Mouse (Mus musculus) kidney, adult 11 months (tissue): ENCODE results near the gene Vps26b.

Experiments used
- DNase-seq: peaks from one replicate; pipeline ENCODE4 v3.0.0; 2022

The Vps26b gene

GRCm38 (mm10) chr9:27029828-27030762 lies at the start of gene Vps26b, which contains the start of gene Ncapd3:
TSS of gene Vps26b (minus strand) at chr9:27030065.
TSS of gene Ncapd3 (plus strand) at chr9:27030175.
- DNase-seq, result peak; percentile 97

GRCm38 (mm10) chr9:27075812-27076211 lies 45.9 kb upstream of the Vps26b start:
- no peak for DNase-seq

DNA sequence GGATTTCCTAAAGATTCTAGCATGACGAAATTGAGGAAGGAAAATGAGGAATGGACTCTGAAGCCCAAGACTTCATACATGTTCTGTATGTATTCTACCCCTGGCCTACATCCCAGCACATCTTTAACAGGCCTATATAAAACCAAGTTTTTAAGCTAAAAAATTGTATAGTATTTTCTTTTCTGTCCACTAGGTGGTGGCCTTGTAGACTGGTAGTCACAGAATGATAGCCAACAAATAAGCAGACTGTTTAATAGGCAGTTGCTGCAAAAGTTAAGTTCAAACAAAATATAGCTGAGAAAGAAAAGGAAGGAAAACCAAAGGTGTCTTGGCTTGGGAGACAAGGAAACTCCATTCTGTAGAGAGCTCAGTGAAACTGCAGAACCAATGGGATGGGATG lies 44.8 kb upstream of the Vps26b start:
- DNase-seq, result no peak

DNA sequence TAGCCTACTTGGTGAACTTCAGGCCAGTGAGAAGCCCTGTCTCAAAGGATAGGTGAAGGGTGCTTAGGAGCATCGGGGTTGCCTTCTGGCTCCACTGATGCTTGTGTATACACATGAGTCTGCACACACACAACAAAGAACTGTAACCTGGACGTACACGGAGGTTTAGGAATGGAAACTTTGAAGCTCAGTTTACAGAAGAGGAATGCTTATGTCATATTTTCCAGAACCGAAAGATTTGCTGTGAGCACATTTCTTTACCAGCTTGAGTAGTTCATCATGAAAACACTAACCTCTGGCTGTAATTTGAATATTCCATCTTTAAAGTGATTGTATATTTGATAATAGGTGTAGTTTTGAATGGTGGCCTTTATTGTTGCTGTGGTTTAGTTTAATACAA lies 41.0 kb upstream of the Vps26b start:
- DNase-seq, result no peak

GRCm38 (mm10) chr9:27058341-27058740 lies 28.5 kb upstream of the Vps26b start:
- DNase-seq, result no peak

- DNase-seq, result no peak
Measured at GRCm38 (mm10) chr9:27049492-27049891, 19.6 kb upstream of the Vps26b start.

GRCm38 (mm10) chr9:27043892-27044291 lies 14.0 kb upstream of the Vps26b start:
- no peak for DNase-seq

GRCm38 (mm10) chr9:27030763-27031100 lies 867 bp upstream of the Vps26b start:
- no peak for DNase-seq

DNA sequence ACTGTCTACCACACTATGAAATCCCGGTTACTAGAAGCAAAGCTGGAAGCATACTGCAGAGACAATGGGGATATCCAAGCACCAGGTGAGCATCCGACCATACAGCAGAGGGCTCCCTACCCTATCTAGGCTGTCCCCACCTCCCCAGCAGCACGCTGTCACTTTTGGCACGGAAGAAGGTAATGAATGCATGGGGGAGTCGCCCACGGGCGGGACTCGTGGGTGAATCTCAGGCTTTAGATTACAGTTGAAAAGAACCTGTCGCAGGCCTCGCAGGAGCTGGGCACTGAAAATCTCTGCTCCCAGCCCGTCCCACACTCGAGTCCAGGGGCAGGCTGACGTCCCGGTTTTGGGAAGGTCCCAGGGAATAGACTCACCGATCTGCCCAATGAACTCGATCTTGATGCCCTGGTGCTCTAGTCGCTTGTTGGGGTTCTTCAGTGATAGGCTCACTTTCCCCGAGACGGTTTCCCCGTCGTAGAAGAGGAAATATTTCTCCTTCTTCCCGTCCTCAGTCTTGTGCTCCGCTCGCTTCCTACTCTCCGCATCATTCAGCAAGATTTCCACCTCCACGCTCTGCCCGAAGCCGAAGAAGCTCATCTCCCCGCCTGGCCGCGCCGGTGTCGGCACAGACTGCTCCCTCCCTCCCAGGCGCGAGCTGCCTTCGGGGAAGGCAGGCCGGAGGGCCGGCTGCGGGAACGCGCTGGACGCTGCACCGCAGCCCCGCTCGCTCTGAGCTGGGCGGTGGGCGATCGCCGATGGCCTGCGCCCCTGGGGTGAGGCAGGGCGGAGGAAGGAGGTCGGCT lies 640 bp downstream of the Vps26b start:
- peak; percentile 39 for DNase-seq

DNA sequence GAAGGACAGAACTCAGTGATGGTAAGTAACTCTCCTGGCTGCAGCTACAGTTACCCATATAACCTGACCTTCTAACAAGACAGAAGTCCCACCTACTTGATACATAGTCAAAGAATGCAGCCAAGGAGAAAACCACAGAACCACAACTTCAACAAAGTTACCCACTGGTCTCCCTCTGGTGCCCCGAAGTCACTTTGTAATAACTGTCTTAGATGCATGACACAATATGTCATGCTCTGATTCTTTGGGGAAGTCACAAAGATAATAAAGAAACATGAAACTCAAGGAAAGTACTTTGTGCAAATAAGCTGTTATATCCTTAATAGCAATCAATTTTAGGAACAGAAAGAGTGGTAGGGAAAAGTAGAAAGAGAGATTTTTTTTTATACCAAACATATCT lies 3.2 kb downstream of the Vps26b start:
- no peak for DNase-seq

GRCm38 (mm10) chr9:27023681-27024080 lies 6.2 kb downstream of the Vps26b start:
- DNase-seq, result no peak

DNA sequence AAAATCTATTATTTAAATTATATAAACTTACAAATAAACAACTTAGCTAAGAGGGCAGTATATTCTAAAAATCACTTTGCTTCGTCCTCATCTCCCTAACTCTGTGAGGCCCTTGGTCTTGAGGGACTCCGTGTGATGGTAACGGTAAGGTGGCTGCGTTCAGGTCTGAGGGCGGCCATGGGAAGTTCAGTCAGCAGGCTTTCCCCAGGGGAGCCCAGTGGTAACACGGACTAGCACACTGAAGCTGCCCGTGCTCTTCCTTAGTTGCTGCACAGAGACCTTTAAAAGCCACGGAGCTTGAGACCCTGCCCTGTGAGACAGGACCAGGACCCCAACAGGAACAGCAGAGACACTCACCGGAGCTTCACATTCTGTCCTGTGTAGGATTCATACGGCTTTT lies 10.9 kb downstream of the Vps26b start:
- no peak for DNase-seq

DNA sequence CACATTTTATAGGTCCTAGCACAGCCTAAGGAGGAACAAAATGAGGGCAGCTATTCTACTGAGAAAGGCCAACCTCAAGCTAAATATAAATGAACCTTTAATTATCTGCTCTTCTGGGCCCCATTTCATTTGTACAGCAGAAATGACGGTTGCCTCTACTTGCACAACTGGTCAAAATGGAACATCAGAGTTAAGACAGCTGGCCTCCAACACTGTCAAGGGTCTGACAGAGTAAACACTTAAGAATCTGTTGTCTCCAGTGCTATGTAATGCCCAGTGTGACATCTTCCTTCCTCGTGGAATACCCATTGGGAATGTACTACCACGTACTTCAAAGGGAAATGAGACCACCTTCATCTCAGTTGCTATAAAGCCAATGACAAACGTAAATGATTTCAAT lies 18.3 kb downstream of the Vps26b start:
- no peak for DNase-seq

- no peak for DNase-seq
Measured at GRCm38 (mm10) chr9:27009231-27009630, 20.6 kb downstream of the Vps26b start.

DNA sequence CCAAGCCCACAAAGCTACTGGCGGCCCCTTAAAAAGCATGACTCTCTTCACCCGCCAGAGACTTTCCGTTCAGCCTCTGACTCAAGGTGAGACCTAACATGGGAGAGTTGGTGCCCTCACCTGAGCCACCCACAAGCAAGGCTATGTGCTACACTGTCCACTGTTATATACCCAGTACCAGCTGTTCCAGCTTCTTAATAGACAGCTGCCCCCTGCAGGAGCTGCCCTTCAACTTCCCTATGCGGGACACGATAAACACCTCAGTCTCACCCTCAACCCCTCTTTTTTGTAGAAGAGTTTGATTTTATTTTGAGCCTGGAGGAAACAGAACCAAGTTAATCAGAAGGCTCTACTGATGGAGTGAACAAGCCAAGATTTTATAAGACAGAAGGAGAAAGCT lies 23.0 kb downstream of the Vps26b start:
- no peak for DNase-seq

DNA sequence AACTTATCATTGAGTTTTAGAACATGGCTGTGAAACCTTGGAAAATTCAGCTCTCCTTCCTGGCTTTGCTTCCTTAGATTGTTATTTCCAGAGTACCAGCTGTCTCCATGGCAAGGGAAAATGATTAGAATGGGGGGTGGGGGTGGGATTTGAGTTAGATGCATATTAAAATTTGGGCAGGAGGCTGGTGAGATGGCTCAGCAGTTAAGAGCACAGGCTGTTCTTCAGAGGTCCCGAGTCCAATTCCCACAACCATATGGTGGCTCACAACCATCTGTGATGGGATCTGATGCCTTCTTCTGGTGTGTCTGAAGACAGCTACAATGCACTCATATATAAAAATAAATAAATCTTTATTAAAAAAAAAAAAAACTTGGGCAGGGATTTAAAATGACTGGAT lies 23.9 kb downstream of the Vps26b start:
- DNase-seq, result no peak

- no peak for DNase-seq
Measured at GRCm38 (mm10) chr9:27005231-27005630, 24.6 kb downstream of the Vps26b start.

DNA sequence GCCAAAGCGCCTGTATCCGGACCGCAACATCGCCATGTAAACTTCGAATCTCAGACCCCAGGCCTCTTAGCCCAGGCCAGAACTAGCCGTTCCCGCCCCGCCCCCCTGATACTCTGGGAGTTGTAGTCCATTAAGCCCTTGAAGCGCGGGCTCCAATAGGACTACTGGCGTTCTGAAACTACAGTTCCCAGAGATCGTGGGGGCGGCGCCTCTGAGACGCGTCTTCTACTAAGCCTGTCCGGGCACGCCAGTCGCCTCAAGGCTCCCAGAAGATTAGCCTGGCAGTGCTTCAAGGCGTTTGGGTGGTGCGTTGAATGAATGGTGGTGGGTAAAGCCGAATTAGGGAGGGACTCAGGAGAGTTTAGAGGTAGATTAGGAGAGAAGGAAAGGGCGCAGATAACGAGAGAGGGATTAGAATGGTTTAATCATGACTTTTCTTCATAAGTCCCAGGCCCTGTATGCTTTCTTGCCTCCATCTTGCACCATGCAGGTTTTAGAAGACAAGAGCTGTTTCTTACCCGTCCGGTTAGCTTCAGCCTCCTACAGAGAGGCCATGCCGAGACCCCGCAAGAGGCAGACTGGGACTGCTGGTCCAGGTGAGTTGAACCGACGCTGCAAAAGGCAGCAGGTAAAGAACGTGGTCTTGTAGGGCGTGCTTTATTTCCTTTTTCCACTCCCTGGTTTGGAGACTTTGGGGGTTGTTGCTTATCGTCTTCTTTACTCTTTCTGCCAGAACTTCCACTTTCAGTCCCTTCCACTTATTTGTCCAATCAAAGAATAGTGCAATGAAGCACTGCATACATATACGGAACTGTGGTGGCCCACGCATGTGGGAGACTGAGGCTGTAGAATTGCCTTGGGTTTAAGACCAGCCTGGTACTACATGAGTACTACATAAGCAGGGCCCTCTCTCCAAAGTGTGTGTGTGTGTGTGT lies 30.1 kb downstream of the Vps26b start, which contains the start of the genes Acad8 and Thyn1:
Gene Acad8, minus strand, starts transcription at position 106 of the 935 bp plus-strand sequence.
Gene Thyn1, plus strand, starts transcription at position 250 of the 935 bp plus-strand sequence.
- DNase-seq, result peak; percentile 96

- DNase-seq, result no peak
Measured at GRCm38 (mm10) chr9:26998669-26999460, 31.0 kb downstream of the Vps26b start.

DNA sequence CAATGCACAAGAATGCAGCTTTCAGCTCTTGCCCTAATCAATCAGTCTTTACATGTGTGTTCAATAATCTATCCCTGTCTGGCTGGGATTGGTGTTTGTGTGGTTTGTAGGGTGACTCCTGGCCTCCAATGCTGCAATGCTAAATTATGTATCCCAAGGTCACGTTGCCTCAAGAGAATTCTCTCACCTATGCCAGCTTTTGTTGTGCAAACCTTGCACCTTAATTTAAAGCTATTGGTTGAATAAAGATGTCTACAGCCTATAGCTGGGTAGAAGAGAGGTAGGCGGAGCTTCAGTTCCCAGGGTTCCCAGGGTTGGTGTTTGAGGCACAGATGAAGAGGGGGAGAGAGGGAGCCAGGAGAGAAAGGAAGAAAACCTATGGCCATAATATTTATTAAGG lies 32.4 kb downstream of the Vps26b start:
- DNase-seq, result no peak

- no peak for DNase-seq
Measured at GRCm38 (mm10) chr9:26997062-26997461, 32.8 kb downstream of the Vps26b start.

- no peak for DNase-seq
Measured at GRCm38 (mm10) chr9:26993900-26994299, 36.0 kb downstream of the Vps26b start.
